Mouse (Mus musculus) B cell, adult 2 months (primary cell): ENCODE results near the gene Mme.

Experiments
- DNase-seq, 2 experiments: peaks; one replicate each; pipeline ENCODE4 v3.0.0; 2022

Gene Mme

GRCm38 (mm10) chr3:63241099-63241587 lies at the start of gene Mme:
TSS of gene Mme (plus strand) at chr3:63241537.
- DNase-seq: no peak

- no peak for DNase-seq
Measured at GRCm38 (mm10) chr3:63196565-63196964, 44.8 kb upstream of the Mme start.

- no peak for DNase-seq
Measured at GRCm38 (mm10) chr3:63198026-63198425, 43.3 kb upstream of the Mme start.

- no peak for DNase-seq
Measured at GRCm38 (mm10) chr3:63221867-63222591, 19.3 kb upstream of the Mme start.

GRCm38 (mm10) chr3:63223676-63224075 lies 17.7 kb upstream of the Mme start:
- DNase-seq: no peak

- DNase-seq: no peak
Measured at GRCm38 (mm10) chr3:63235957-63236356, 5.4 kb upstream of the Mme start.

- DNase-seq: no peak
Measured at GRCm38 (mm10) chr3:63243721-63244120, 2.4 kb downstream of the Mme start.

GRCm38 (mm10) chr3:63272091-63272490 lies 30.8 kb downstream of the Mme start:
- no peak for DNase-seq

GRCm38 (mm10) chr3:63294316-63294715 lies 53.0 kb downstream of the Mme start:
- no peak for DNase-seq

- no peak for DNase-seq
Measured at GRCm38 (mm10) chr3:63294791-63295190, 53.5 kb downstream of the Mme start.

- DNase-seq: no peak
Measured at GRCm38 (mm10) chr3:63295237-63295636, 53.9 kb downstream of the Mme start.

- no peak for DNase-seq
Measured at GRCm38 (mm10) chr3:63295657-63296231, 54.4 kb downstream of the Mme start.

GRCm38 (mm10) chr3:63296411-63296810 lies 55.1 kb downstream of the Mme start:
- DNase-seq: no peak

- no peak for DNase-seq
Measured at GRCm38 (mm10) chr3:63297787-63298186, 56.5 kb downstream of the Mme start.

- DNase-seq: no peak
Measured at GRCm38 (mm10) chr3:63315211-63315760, 73.9 kb downstream of the Mme start.

GRCm38 (mm10) chr3:63317496-63317895 lies 76.2 kb downstream of the Mme start:
- no peak for DNase-seq

GRCm38 (mm10) chr3:63325615-63326014 lies 84.3 kb downstream of the Mme start:
- DNase-seq: no peak

- DNase-seq: no peak
Measured at GRCm38 (mm10) chr3:63340110-63340509, 98.8 kb downstream of the Mme start.

- no peak for DNase-seq
Measured at GRCm38 (mm10) chr3:63340546-63340945, 99.2 kb downstream of the Mme start.

- DNase-seq: no peak
Measured at GRCm38 (mm10) chr3:63341481-63341880, 100.1 kb downstream of the Mme start.

- no peak for DNase-seq
Measured at GRCm38 (mm10) chr3:63344998-63345397, 103.7 kb downstream of the Mme start.

- no peak for DNase-seq
Measured at GRCm38 (mm10) chr3:63348893-63349426, 107.6 kb downstream of the Mme start.

GRCm38 (mm10) chr3:63350242-63350641 lies 108.9 kb downstream of the Mme start:
- DNase-seq: no peak

- no peak for DNase-seq
Measured at GRCm38 (mm10) chr3:63350704-63351103, 109.4 kb downstream of the Mme start.
